Mouse (Mus musculus) G1E-ER4 (cell line): ENCODE measurements around the gene Cnnm3. TPM values are rescaled to one million over a fixed set of nuclear protein-coding genes. Genes with fewer than 3 reads are reported as not detected.

ENCODE experiments used
- GATA1 ChIP-seq: IDR thresholded peaks from one replicate; pipeline ENCODE4 v1.8.0; 2012; ENCODE audit warnings: low read length, inconsistent platforms
- polyA plus RNA-seq: library from polyadenylated mRNA; stranded (reverse); fragments of >175 nt; gene quantifications from 2 replicates; pipeline ENCODE4 v1.2.3, GENCODE M21; 2012

Cnnm3 gene
- polyA plus RNA-seq, 1 experiment = 22.7 TPM

GRCm38 (mm10) chr1:36573524-36573923 is 61.9 kb downstream of the Cnnm3 start:
- no peak for TF ChIP-seq GATA1

- no peak for TF ChIP-seq GATA1
Measured at GRCm38 (mm10) chr1:36574196-36574955, 62.7 kb downstream of the Cnnm3 start.

- TF ChIP-seq GATA1 = no peak
Measured at GRCm38 (mm10) chr1:36575347-36575746, 63.7 kb downstream of the Cnnm3 start.

- TF ChIP-seq GATA1 = no peak
Measured at GRCm38 (mm10) chr1:36576991-36577675, 65.5 kb downstream of the Cnnm3 start.

Other genes starting within 250 kb of the Cnnm3 start
- gene Neurl3, start 237.2 kb upstream of the Cnnm3 start, polyA plus RNA-seq = 10.2 and 13.0 TPM in 2 replicates
- gene Arid5a, start 204.1 kb upstream of the Cnnm3 start, polyA plus RNA-seq = 18.6 and 20.5 TPM in 2 replicates
- 25.8 and 45.6 TPM in 2 replicates for gene Kansl3, start 142.7 kb upstream of the Cnnm3 start, polyA plus RNA-seq
- gene Fer1l5, start 139.6 kb upstream of the Cnnm3 start, polyA plus RNA-seq = not detected in 2 replicates
- gene Lman2l, start 66.6 kb upstream of the Cnnm3 start, polyA plus RNA-seq = 11.6 and 12.8 TPM in 2 replicates
- gene Cnnm4, start 40.2 kb upstream of the Cnnm3 start, polyA plus RNA-seq = 1.3 and 2.1 TPM in 2 replicates
- gene Ankrd23, start 25.0 kb downstream of the Cnnm3 start, polyA plus RNA-seq = 10.6 and 13.0 TPM in 2 replicates
- gene Gm42417, start 27.6 kb downstream of the Cnnm3 start, polyA plus RNA-seq = 0.24 TPM in 1 of 2 replicates, not detected in the other
- gene Ankrd39, start 35.6 kb downstream of the Cnnm3 start, polyA plus RNA-seq = 17.9 and 23.3 TPM in 2 replicates
- gene Sema4c, start 46.5 kb downstream of the Cnnm3 start, polyA plus RNA-seq = not detected in 2 replicates
- not detected in 2 replicates for gene Fam178b, start 171.3 kb downstream of the Cnnm3 start, polyA plus RNA-seq
- gene Cox5b, start 179.6 kb downstream of the Cnnm3 start, polyA plus RNA-seq = 1,928 and 2,433 TPM in 2 replicates
- not detected in 2 replicates for gene 4933424G06Rik, start 198.3 kb downstream of the Cnnm3 start, polyA plus RNA-seq
- 99.1 and 103 TPM in 2 replicates for gene Actr1b, start 202.6 kb downstream of the Cnnm3 start, polyA plus RNA-seq
- not detected in 2 replicates for gene Zap70, start 249.9 kb downstream of the Cnnm3 start, polyA plus RNA-seq